Mouse (Mus musculus): ENCODE results near the gene Ugt8a.

GRCm38 (mm10) chr3:125979475-125979874 lies 41.1 kb upstream of the Ugt8a start:
- no peak for TF ChIP-seq CTCF (IDR thresholded peaks at IDR 0.05; ENCODE audit: low read depth)
- TF ChIP-seq EP300 (IDR thresholded peaks at IDR 0.05; ENCODE audit: low read depth) = no peak

Measured in heart, postnatal 0 days (tissue).